Mouse (Mus musculus) fibroblast of lung, adult 2 months (primary cell): ENCODE data around the gene Gm9045.
"Not testable (repeated sequence)": the region's sequence is repeated elsewhere in the genome, so short reads cannot be mapped to it uniquely, and the experiment has no call there.

ENCODE experiments used
- DNase-seq: peaks from one replicate; pipeline ENCODE4 v3.0.0-alpha.2; 2011; ENCODE audit warnings: low read depth

Gene Gm9045

GRCm38 (mm10) chr10:118337731-118338130, at the start of gene Gm9045:
Gene Gm9045 (minus strand): TSS chr10:118337831.
- not testable (repeated sequence) for DNase-seq

GRCm38 (mm10) chr10:118370443-118370842, 32.8 kb upstream of the Gm9045 start:
- DNase-seq, result peak; percentile 42

GRCm38 (mm10) chr10:118369518-118369917, 31.9 kb upstream of the Gm9045 start:
- DNase-seq, result no peak

GRCm38 (mm10) chr10:118354005-118354404, 16.4 kb upstream of the Gm9045 start, which contains the start of gene Gm9049:
Gene Gm9049 (minus strand): TSS chr10:118354105.
- not testable (repeated sequence) for DNase-seq

GRCm38 (mm10) chr10:118348579-118348978, 10.9 kb upstream of the Gm9045 start, which contains the start of gene Gm9048:
Gene Gm9048 (minus strand): TSS chr10:118348679.
- DNase-seq, result not testable (repeated sequence)

- not testable (repeated sequence) for DNase-seq
These were observed 5.5 kb upstream of the Gm9045 start, which contains the start of gene Gm9046 for GRCm38 (mm10) chr10:118343155-118343554. Gene Gm9046 (minus strand): TSS chr10:118343255.

- not testable (repeated sequence) for DNase-seq
These were observed 5.3 kb downstream of the Gm9045 start, which contains the start of gene Gm9044 for GRCm38 (mm10) chr10:118332308-118332707. Gene Gm9044 (minus strand): TSS chr10:118332408.

- not testable (repeated sequence) for DNase-seq
These were observed 10.8 kb downstream of the Gm9045 start, which contains the start of gene Gm9040 for GRCm38 (mm10) chr10:118326869-118327268. Gene Gm9040 (minus strand): TSS chr10:118326969.

- DNase-seq, result no peak
These were observed 18.6 kb downstream of the Gm9045 start for GRCm38 (mm10) chr10:118319024-118319423.

GRCm38 (mm10) chr10:118302133-118302532, 35.5 kb downstream of the Gm9045 start:
- DNase-seq, result not testable (repeated sequence)

GRCm38 (mm10) chr10:118294938-118295337, 42.7 kb downstream of the Gm9045 start, which contains the start of gene Iltifb:
Gene Iltifb (minus strand): TSS chr10:118295038.
- no peak for DNase-seq
